Mouse (Mus musculus) limb, embryonic 13.5 days (tissue): ENCODE data around the gene Atxn7l1. TPM values are rescaled to one million over a fixed set of nuclear protein-coding genes. Genes with fewer than 3 reads are reported as not detected.

Experiments used
- ATAC-seq: fragments of 200-750 bp; cut with Nextera tagmentation; 2 replicates; pipeline ENCODE4 v1.8.0; 2017; ENCODE audit warnings: low read depth, moderate number of reproducible peaks, moderate TSS enrichment; ENCODE audit not compliant: low FRiP score
- H3K27ac ChIP-seq: fragments of 300-500 bp; sonication (generic); 2 replicates; pipeline ENCODE4 v1.5.1; 2015; ENCODE audit warnings: inconsistent platforms, mild to moderate bottlenecking, moderate library complexity
- H3K27me3 ChIP-seq: fragments of 300-500 bp; sonication (generic); 2 replicates; pipeline ENCODE4 v1.6.1; 2015; ENCODE audit warnings: mild to moderate bottlenecking, inconsistent platforms
- H3K36me3 ChIP-seq: fragments of 300-500 bp; sonication (generic); 2 replicates; pipeline ENCODE4 v1.6.1; 2015; ENCODE audit warnings: inconsistent platforms, mild to moderate bottlenecking, moderate library complexity
- H3K4me1 ChIP-seq: fragments of 300-500 bp; sonication (generic); 2 replicates; pipeline ENCODE4 v1.6.1; 2015; ENCODE audit warnings: inconsistent platforms
- H3K4me2 ChIP-seq: fragments of 300-500 bp; sonication (generic); replicated peaks from 2 replicates; pipeline ENCODE4 v1.6.1; 2015; ENCODE audit warnings: inconsistent platforms, mild to moderate bottlenecking, moderate library complexity
- H3K4me3 ChIP-seq: fragments of 300-500 bp; sonication (generic); 2 replicates; pipeline ENCODE4 v1.5.1; 2015; ENCODE audit warnings: moderate library complexity, mild to moderate bottlenecking, inconsistent platforms
- H3K9ac ChIP-seq: fragments of 300-500 bp; sonication (generic); 2 replicates; pipeline ENCODE4 v1.6.1; 2015; ENCODE audit warnings: mild to moderate bottlenecking, inconsistent platforms
- H3K9me3 ChIP-seq: fragments of 300-500 bp; sonication (generic); 2 replicates; pipeline ENCODE4 v1.6.1; 2016; ENCODE audit warnings: inconsistent platforms
- WGBS: fragments of 180-500 bp; shearing (Covaris S2); methylation state at CpG from one replicate; pipeline ENCODE4 v1.1.7; 2015; 5-methylcytosine and 5-hydroxymethylcytosine counted together
- polyA plus RNA-seq: library from polyadenylated mRNA; unstranded; fragments of >200 nt; fragmentation: Nextera tagmentation; extraction: Ambion mirVana; gene quantifications from 2 replicates; pipeline ENCODE4 v1.2.1, GENCODE M21; 2015

Gene Atxn7l1
- polyA plus RNA-seq, 1 experiment from 2014 or later, result 13.9 TPM

DNA sequence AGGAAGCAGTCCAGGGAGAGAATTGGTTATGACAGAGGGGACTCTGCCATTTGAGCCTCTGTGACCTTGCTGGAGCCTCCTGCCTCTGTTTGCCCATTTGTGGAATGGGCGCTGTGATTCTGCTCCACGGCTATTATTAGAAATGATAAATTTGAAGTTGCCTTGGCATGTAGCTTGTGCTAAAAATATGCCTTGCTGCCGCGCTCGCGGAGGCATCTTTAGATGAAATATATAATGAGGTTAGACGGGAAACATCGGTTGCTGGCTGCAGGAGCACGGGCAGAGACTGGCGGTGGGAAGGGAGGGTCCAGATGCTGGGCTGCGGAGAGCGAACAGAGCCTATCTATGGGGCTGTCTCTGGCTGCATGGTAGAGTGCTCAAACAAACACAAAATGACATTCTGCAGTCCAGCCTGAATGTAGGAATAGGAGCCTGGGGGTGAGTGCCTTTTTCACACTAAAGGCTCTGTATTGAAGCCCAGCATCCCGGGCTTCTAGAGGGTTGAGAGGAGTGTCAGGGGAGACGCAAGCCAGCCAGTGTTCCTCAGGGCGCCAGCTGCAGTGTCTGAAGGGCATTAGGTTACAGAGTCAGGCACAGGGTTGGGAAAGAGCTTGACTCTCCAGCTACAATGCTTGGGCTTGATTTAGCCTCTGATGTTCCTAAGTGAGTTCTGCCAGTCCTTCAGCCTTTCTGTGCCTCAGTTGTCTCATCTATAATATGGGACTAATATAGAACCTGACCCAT, 96.8 kb downstream of the Atxn7l1 start:
- H3K9me3 ChIP-seq, result 0 out of 2 replicates have a peak, but pooled peaks cover 9% of the 10 kb centered on the region
- no peak overlapping the region for H3K4me3 ChIP-seq
- no peak overlapping the region; the same call in 1 of the 2 replicates for H3K27ac ChIP-seq

DNA sequence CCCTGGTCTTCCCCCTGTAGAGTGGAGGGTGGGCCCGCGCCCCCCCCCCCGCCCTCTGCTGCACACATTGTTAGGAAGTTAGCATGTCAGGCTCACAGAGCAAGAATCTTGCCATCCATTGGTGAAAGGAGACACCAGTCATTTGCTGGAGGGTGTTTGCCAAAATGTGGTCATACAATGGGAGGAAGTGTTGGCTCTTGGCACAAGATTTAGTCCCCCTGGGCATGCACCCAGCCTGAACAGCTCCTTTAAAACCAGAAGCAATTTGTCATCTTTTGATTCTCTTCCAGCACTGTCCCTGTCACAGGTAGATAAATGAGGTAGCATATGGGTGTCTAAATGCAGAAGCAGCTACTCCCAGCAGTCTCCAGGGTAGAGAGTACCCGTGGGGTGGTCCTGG, 98.0 kb downstream of the Atxn7l1 start:
- 58% methylated on average over 4 of the region's 4 CpGs for whole genome bisulfite sequencing
- peaks cover 13% of the 10 kb centered on the region for H3K36me3 ChIP-seq
- H3K27ac ChIP-seq, result no peak overlapping the region
- H3K9me3 ChIP-seq, result 0 out of 2 replicates have a peak, but pooled peaks cover 3% of the 10 kb centered on the region
- H3K4me1 ChIP-seq, result peaks cover 30% of the 10 kb centered on the region
- no peak overlapping the region for H3K4me2 ChIP-seq
- ATAC-seq, result no peak
- H3K27me3 ChIP-seq, result no peaks in the 10 kb centered on the region
- H3K9ac ChIP-seq, result no peak overlapping the region
- H3K4me3 ChIP-seq, result no peak overlapping the region

More for the DNA sequence above, 96.8 kb downstream of the Atxn7l1 start:
- no peak overlapping the region for H3K9ac ChIP-seq
- no peak overlapping the region for H3K4me2 ChIP-seq
- no peak for ATAC-seq
- 0 out of 2 replicates have a peak, but pooled peaks cover 5% of the 10 kb centered on the region for H3K36me3 ChIP-seq
- WGBS, result 71% methylated on average over 15 of the region's 15 CpGs
- H3K27me3 ChIP-seq, result no peaks in the 10 kb centered on the region
- H3K4me1 ChIP-seq, result peaks cover 30% of the 10 kb centered on the region

DNA sequence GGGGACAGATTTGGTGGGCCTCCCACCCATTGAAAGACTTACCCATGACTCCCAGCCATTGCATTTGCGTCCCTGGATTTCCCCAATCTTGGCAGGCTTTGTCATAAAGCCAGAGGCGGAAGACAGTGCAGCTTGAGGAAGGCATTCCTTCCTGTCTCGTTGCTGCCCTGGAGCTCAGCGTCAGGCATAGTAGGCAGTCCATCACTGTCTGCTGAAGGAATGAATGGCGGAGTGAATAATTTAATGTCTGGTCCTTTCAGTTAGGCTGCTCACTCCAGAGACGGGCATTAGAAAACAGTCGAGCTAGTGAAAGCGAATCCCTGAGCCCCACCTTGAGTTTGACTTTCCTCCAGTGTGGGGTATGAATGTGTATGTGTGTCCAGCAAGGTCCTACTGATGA, 99.4 kb downstream of the Atxn7l1 start:
- Histone ChIP-seq H3K27me3 (no peaks in the 10 kb centered on the region), H3K9ac (no peak overlapping the region), H3K4me1 (peaks cover 30% of the 10 kb centered on the region), H3K9me3 (no peaks in the 10 kb centered on the region), H3K27ac (no peak overlapping the region), H3K36me3 (peaks cover 18% of the 10 kb centered on the region), H3K4me3 (no peak overlapping the region), H3K4me2 (no peak overlapping the region)
- 81% methylated on average over 8 of the region's 8 CpGs for WGBS
- no peak for ATAC-seq

DNA sequence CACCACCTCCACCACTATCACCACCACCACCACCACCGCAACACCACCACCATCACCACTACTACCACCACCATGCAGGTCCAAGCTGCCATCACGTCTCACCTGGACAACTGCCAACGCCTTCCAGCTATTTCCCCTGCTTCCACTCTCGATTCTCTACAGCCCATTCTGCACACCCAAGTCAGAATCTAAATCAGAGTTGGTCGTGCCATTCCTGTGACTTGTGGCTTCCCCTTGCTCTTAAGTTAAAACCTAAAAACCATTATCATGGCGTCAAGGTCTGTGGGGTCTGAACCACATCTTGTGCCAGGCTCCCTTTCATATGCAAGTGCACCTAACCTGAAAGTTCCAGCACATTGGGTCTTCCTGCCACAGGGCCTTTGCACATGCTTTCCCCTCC, 102.7 kb downstream of the Atxn7l1 start:
- peaks cover 18% of the 10 kb centered on the region for H3K36me3 ChIP-seq
- H3K4me2 ChIP-seq, result no peak overlapping the region
- WGBS, result 85% methylated on average over 6 of the region's 6 CpGs
- H3K4me1 ChIP-seq, result peaks cover 28% of the 10 kb centered on the region
- H3K9ac ChIP-seq, result no peak overlapping the region
- H3K27me3 ChIP-seq, result no peaks in the 10 kb centered on the region
- H3K9me3 ChIP-seq, result no peaks in the 10 kb centered on the region
- H3K27ac ChIP-seq, result no peak overlapping the region
- ATAC-seq, result no peak
- no peak overlapping the region for H3K4me3 ChIP-seq

DNA sequence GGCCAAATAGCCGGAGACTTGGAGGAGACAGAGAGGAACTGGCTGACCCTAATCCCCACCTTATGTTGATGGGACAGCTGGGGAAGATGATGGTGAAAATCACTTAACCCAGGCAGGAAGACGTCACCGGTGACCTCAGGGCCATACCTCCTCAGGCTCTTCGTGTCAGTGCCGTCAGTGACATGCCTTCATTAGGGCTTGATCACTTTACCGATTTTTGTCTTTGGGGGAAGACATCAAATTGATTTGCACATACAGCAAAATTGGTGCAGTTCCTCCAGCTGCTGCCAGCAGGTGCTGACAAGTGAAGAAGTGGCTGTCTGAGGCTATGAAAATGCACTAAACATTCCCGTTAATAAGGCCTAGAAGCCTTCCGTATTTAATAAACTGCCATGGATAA, 103.9 kb downstream of the Atxn7l1 start:
- 75% methylated on average over 8 of the region's 8 CpGs for WGBS

DNA sequence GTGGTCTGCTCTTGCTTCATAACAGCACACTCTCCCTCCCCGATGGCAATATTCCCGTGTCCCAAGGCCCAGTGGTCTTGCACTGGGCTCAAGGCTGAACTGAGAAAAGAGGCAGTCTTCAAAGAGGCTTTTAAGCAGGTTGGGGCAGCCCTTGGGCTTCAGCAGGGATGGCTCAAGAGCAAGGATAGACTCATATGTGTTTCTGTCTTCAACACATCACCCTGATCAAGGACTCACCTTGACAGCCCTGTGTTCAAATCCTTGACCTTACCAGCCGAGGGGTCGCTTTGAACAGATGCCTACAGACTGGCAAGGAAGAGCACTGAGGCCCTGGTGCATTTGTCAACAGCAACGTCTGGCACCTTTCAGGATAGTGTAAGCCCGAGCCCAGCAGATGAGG, 105.1 kb downstream of the Atxn7l1 start:
- peaks cover 18% of the 10 kb centered on the region for H3K36me3 ChIP-seq
- H3K9ac ChIP-seq, result no peak overlapping the region
- 78% methylated on average over 6 of the region's 6 CpGs for WGBS
- H3K4me3 ChIP-seq, result no peak overlapping the region
- no peaks in the 10 kb centered on the region for H3K27me3 ChIP-seq
- no peak for ATAC-seq
- H3K4me1 ChIP-seq, result peaks cover 20% of the 10 kb centered on the region
- H3K27ac ChIP-seq, result peak overlapping the region; percentile 33; the same call in 1 of the 2 replicates
- H3K9me3 ChIP-seq, result no peaks in the 10 kb centered on the region
- H3K4me2 ChIP-seq, result no peak overlapping the region

More for the DNA sequence above, 103.9 kb downstream of the Atxn7l1 start:
- Histone ChIP-seq H3K9ac (no peak overlapping the region), H3K4me2 (no peak overlapping the region), H3K4me3 (no peak overlapping the region), H3K9me3 (no peaks in the 10 kb centered on the region), H3K36me3 (peaks cover 18% of the 10 kb centered on the region), H3K4me1 (peaks cover 21% of the 10 kb centered on the region), H3K27me3 (no peaks in the 10 kb centered on the region), H3K27ac (no peak overlapping the region)
- ATAC-seq, result no peak

DNA sequence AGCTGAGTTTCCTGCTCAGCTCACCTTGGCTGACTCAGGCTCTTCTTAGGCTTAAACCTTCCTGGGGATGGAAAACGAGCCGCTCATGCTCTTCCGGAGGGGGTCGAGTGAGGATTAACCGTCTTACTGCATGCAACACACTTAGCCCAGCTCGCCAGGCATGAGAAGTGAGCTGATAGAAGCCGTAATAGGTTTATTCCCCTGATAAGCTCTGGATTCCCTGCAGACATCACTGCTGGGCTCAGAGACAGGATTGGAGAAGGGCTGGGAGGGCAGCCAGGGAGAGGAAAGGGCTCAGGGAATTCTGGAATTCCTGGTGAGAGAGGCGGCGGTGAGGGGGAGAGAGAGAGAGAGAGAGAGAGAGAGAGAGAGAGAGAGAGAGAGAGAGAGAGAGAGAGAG, 105.7 kb downstream of the Atxn7l1 start:
- peak overlapping the region; percentile 33; the same call in 1 of the 2 replicates for H3K27ac ChIP-seq
- H3K4me1 ChIP-seq, result peaks cover 20% of the 10 kb centered on the region
- H3K9me3 ChIP-seq, result no peaks in the 10 kb centered on the region

DNA sequence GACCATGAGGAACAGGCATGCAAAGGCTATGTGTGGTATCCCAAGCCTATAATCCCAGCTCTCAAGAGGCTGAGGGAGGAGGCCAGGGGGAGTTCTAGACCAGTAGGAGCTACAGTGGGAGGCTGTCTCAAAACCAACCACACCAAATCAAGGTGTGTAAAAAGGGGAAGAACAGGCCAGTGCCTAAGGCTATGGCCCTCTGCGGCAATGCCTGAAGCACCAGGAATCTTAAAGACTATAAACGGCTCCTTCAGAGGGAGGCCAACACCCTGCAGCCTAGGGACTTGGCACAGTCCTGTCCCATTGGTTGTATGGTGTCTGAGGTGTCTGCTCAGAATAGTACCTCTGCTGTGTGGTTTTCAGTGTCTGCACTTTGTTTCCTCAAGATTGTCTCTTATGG, 107.8 kb downstream of the Atxn7l1 start:
- H3K27ac ChIP-seq, result no peak overlapping the region
- no peak overlapping the region for H3K9ac ChIP-seq
- no peaks in the 10 kb centered on the region for H3K27me3 ChIP-seq
- no peaks in the 10 kb centered on the region for H3K9me3 ChIP-seq
- H3K36me3 ChIP-seq, result peaks cover 10% of the 10 kb centered on the region
- H3K4me1 ChIP-seq, result peaks cover 20% of the 10 kb centered on the region
- no peak overlapping the region for H3K4me2 ChIP-seq
- ATAC-seq, result no peak
- no peak overlapping the region for H3K4me3 ChIP-seq
- WGBS, result 57% methylated on average over 2 of the region's 2 CpGs

More for the DNA sequence above, 105.7 kb downstream of the Atxn7l1 start:
- peaks cover 13% of the 10 kb centered on the region for H3K36me3 ChIP-seq
- no peaks in the 10 kb centered on the region for H3K27me3 ChIP-seq
- no peak overlapping the region for H3K4me3 ChIP-seq
- ATAC-seq, result no peak
- H3K9ac ChIP-seq, result 0 out of 2 replicates have a peak overlapping the region, but pooled peaks have one; percentile 13
- H3K4me2 ChIP-seq, result no peak overlapping the region
- 39% methylated on average over 9 of the region's 9 CpGs for WGBS

DNA sequence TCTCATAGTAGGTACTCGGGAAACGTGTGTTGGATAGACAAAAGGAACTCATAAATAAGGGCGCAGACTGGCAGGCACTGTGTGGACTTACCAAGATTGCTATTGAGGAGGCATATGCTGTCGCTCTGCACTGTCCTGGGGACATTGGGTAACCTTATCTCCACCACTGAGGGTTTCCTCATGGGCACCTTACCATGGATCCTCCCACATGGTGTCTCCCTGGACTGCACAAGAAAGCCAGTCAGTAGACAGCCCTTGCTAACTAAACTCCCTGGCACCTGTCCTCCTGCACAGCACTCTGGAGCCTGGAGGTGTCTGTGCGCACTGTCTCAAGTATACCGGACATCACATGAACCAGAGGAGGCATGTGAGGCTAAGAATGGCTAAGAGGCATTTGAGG, 108.9 kb downstream of the Atxn7l1 start:
- H3K4me1 ChIP-seq, result peaks cover 20% of the 10 kb centered on the region
- no peak overlapping the region for H3K27ac ChIP-seq
- H3K27me3 ChIP-seq, result no peaks in the 10 kb centered on the region
- no peak for ATAC-seq
- no peak overlapping the region for H3K4me2 ChIP-seq
- H3K9ac ChIP-seq, result no peak overlapping the region
- no peaks in the 10 kb centered on the region for H3K9me3 ChIP-seq
- no peak overlapping the region for H3K4me3 ChIP-seq
- peaks cover 6% of the 10 kb centered on the region; the same call in 1 of the 2 replicates for H3K36me3 ChIP-seq
- WGBS, result 89% methylated on average over 6 of the region's 6 CpGs

DNA sequence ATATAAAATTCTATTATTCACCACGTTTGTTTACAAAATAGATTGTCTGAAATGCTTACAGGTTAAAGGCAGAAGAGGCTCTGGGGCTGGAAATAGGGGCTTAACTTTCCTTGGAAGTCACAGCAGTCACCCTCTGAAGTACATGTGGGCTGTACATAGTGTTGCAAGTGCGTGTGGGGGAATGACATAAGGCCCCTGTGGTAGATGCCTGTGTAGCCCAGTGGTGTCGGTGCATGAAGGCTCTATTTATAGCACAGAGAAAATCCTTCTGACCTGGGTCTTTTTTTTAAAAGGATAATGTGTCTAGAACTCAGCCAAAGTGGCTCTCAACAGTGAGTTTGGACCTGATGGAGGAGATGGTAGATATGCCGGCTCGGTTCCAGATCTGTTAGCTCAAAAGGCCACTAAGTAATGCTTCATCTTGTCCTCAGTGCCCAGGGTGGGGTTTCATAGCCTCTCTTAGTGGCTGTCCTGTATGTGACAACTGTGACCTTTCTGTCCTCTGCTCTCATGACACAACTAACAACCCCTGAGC, 111.6 kb downstream of the Atxn7l1 start:
- no peaks in the 10 kb centered on the region for H3K27me3 ChIP-seq
- H3K9ac ChIP-seq, result no peak overlapping the region
- ATAC-seq, result no peak
- no peaks in the 10 kb centered on the region for H3K9me3 ChIP-seq
- H3K27ac ChIP-seq, result no peak overlapping the region
- 0 out of 2 replicates have a peak, but pooled peaks cover 5% of the 10 kb centered on the region for H3K4me1 ChIP-seq
- no peak overlapping the region for H3K4me3 ChIP-seq
- WGBS, result 86% methylated on average over 5 of the region's 5 CpGs
- H3K4me2 ChIP-seq, result no peak overlapping the region
- 0 out of 2 replicates have a peak, but pooled peaks cover 4% of the 10 kb centered on the region for H3K36me3 ChIP-seq

DNA sequence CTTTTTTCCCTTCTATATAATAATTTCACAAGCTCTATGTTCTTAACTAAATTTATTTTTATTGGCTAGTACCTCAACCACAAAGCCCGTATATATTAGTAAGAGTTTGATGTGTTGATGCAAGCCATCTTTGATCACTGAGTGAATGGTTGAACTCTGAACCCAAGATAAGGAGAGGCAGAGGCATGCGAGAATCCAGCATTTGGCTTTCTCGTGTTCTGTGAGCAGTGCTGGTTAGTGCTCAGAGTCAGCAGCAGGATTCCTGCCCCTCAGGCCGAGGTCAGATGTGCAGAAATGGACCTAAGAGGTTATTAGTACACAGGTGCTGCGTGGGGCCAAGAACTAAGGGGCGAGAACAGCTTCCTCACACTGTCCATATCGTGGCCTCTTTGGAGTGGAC, 113.1 kb downstream of the Atxn7l1 start:
- H3K27me3 ChIP-seq, result no peaks in the 10 kb centered on the region
- no peak overlapping the region for H3K4me2 ChIP-seq
- H3K27ac ChIP-seq, result no peak overlapping the region
- 0 out of 2 replicates have a peak, but pooled peaks cover 1% of the 10 kb centered on the region for H3K4me1 ChIP-seq
- ATAC-seq, result no peak
- no peak overlapping the region for H3K4me3 ChIP-seq
- H3K9me3 ChIP-seq, result no peaks in the 10 kb centered on the region
- 71% methylated on average over 7 of the region's 7 CpGs for WGBS
- no peak overlapping the region for H3K9ac ChIP-seq
- H3K36me3 ChIP-seq, result 0 out of 2 replicates have a peak, but pooled peaks cover 4% of the 10 kb centered on the region

DNA sequence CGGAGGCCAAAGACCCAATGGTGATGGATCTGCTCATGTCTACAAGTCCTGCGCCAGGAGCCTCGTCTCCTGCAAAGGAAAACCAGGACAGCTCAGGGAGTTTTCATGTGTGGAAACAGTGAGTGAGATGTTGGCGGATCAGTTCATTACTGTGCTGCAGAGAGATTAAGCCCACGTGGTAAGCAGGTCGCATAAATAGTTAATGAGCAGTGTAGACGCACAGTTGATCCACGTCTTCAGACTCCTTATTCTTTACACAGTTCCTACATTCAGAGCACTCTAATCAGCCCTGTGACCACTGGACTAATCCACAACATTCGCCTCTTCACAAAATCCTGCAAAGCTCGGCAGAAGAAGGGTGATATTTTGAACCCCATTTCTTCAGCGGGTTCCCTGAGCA, 118.4 kb downstream of the Atxn7l1 start:
- Histone ChIP-seq H3K36me3 (0 out of 2 replicates have a peak, but pooled peaks cover 3% of the 10 kb centered on the region), H3K4me1 (no peaks in the 10 kb centered on the region), H3K4me2 (no peak overlapping the region), H3K27me3 (no peaks in the 10 kb centered on the region), H3K9ac (no peak overlapping the region), H3K27ac (no peak overlapping the region), H3K9me3 (0 out of 2 replicates have a peak, but pooled peaks cover 3% of the 10 kb centered on the region), H3K4me3 (no peak overlapping the region)
- WGBS, result 85% methylated on average over 11 of the region's 11 CpGs
- ATAC-seq, result no peak
